Mouse (Mus musculus) skeletal muscle tissue, postnatal 0 days (tissue): ENCODE measurements around the gene Slc17a1. TPM values are rescaled to one million over a fixed set of nuclear protein-coding genes. Genes with fewer than 3 reads are reported as not detected.

Source experiments
- microRNA-seq, 2 experiments: library from miRNA; unstranded; fragments of <30 nt; microRNA quantifications; one replicate each; pipeline ENCODE4; 2016
- polyA plus RNA-seq: library from polyadenylated mRNA; unstranded; fragments of >200 nt; fragmentation: Nextera tagmentation; extraction: Ambion mirVana; gene quantifications from 2 replicates; pipeline ENCODE4 v1.2.1, GENCODE M21; 2015

Slc17a1 gene
- not detected in 2 replicates for polyA plus RNA-seq

DNA sequence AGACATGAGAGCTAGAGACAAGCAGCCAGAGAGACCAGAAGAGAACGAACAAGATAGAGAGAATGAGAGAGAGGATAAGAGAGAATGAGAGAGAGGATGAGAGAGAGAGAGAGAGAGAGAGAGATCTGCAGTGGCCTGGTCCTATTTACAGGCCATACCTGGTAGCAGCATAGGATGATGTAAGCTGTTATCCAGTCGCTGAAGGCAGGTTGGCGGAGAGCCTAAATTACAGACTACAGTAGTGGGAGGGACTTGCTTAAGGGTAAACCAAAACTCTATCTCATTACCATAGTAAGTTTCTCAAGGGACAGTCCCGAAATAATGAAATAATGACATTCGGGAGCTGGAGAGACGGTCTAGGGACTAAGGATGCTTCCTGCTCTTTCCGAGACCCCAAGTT lies at the start of gene Slc17a1:
Slc17a1 (plus strand) TSS at position 346 of the 400 bp plus-strand sequence.

DNA sequence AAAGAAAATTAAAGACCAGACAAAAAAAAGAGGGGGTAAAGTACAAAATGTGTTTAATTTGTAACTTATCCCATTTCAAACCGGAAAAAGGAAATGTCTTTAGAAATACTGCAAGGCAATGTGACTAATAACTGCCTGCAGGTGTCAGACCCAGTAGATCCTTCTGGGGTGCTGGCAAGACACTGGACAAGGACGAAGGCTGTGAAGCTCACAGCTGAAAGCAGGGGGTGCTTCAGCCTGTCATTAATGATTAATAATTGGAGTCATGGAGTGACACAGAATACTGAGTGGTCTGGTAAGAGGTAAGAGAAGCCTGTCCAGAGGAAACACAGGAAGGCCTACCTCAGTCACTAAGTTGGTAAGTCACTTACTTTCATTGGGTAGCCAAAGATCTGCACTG lies 28.2 kb upstream of the Slc17a1 start, which contains the start of gene Slc17a3:
Slc17a3 (plus strand) TSS at position 127 of the 400 bp plus-strand sequence.

DNA sequence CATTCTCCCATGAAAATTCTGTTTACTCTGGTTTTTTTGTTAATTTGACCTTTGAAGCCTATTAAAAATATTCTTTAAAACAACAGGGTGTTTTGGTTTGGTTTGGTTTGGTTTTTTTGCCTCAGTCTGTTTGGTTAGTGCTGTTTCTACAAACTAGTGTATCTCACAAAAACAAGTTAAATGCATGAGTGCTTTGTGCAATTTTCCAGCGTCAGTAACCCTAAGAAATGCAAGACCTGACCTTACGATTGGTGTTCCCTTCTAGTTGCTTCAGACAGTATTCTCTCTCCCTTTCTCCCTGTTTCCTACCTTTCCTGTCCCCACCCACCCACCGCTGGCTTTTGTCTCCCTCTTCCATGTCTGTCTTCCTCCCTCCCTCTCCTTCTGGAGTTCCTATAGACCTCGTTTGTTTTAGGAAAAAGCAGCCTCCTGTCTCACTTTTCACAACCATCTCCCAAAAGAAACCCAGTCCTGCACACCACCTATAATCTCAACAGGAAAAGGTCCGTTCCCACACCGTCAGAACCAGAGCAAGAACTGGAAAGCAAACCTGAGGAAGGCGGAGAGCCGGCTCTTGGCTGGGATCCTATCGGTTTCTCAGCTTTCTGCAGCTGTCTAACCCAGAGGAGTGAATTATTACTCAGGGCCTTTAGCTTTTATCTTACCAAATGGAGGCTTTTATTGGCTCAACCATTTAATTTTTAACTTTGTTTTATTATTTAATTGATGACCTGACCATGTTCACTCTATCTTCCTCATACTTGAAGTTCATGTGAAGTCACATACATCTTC lies 47.0 kb downstream of the Slc17a1 start, which contains the start of gene Slc17a4:
Slc17a4 (minus strand) TSS at position 634 of the 792 bp plus-strand sequence.

DNA sequence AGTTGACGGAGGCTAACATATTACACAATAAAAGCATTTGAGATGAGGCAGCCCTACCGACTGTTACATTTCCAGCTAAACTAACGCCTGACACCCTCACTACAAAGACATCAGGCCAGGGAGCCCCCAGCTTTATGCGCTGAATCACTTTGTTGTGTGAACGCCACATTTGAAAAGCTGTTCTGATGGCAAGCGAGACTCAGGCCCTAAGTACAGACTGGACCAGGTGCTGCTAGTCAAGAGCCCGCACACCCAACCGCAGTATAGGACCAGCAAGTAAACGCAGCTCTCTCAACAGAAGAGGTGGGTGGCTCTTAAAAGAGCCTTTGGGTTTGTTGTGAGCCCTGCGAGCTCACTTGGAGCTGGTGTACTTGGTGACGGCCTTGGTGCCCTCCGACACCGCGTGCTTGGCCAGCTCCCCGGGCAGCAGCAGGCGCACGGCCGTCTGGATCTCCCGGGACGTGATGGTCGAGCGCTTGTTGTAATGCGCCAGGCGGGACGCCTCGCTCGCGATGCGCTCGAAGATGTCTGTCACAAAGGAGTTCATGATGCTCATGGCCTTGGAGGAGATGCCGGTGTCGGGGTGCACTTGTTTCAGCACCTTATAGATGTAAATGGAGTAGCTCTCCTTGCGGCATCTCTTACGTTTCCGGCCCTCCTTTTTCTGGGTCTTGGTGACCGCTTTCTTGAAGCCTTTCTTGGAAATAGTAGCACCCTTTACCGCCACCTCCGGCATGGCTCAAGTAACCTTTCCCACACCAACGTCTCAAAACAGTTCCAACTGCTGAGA lies 66.1 kb downstream of the Slc17a1 start, which contains the start of gene Hist1h2ba:
Hist1h2ba (minus strand) TSS at position 736 of the 790 bp plus-strand sequence.

DNA sequence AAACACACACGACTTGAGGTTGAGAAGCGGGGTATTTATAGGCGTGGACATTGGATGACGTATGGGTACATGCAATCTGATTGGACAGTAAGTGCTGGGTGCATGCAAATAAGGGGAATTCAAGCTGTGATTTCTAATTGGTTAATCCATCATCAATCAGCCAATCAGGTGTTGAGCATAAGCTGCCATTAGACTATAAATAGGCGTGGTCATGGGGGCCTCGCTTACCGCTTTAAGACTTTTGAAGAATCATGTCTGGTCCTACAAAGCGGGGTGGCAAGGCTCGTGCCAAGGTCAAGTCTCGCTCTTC lies 66.6 kb downstream of the Slc17a1 start, which contains the start of gene Hist1h2aa:
Hist1h2aa (plus strand) TSS at position 252 of the 310 bp plus-strand sequence.

Small RNA genes lying within 50 kb of the gene (microRNA-seq; reads per million reads assigned to microRNA genes)
- gene Gm44344: 0 reads per million in 2 experiments

Other genes with a start within 250 kb of the Slc17a1 start
- gene Hist1h2be, start 246.6 kb upstream of the Slc17a1 start, polyA plus RNA-seq: 4.5 and 5.7 TPM in 2 replicates
- gene Hist1h1e, start 245.2 kb upstream of the Slc17a1 start, polyA plus RNA-seq: 12.7 and 15.0 TPM in 2 replicates
- 0.88 and 1.4 TPM in 2 replicates for gene Hist1h2ac, start 183.8 kb upstream of the Slc17a1 start, polyA plus RNA-seq
- 186 and 234 TPM in 2 replicates for gene Hist1h2bc, start 183.6 kb upstream of the Slc17a1 start, polyA plus RNA-seq
- not detected in 2 replicates for gene Hist1h1t, start 171.9 kb upstream of the Slc17a1 start, polyA plus RNA-seq
- 1.3 and 2.7 TPM in 2 replicates for gene Hist1h4c, start 169.3 kb upstream of the Slc17a1 start, polyA plus RNA-seq
- 9.6 and 16.8 TPM in 2 replicates for gene Hfe, start 156.9 kb upstream of the Slc17a1 start, polyA plus RNA-seq
- 191 and 322 TPM in 2 replicates for gene Hist1h1c, start 128.9 kb upstream of the Slc17a1 start, polyA plus RNA-seq
- gene Hist1h3c, start 122.1 kb upstream of the Slc17a1 start, polyA plus RNA-seq: 0.67 and 1.1 TPM in 2 replicates
- gene Hist1h2bb, start 121.0 kb upstream of the Slc17a1 start, polyA plus RNA-seq: 0.82 and 1.4 TPM in 2 replicates
- gene Hist1h2ab, start 116.6 kb upstream of the Slc17a1 start, polyA plus RNA-seq: 10.2 and 10.4 TPM in 2 replicates
- gene Hist1h3b, start 115.5 kb upstream of the Slc17a1 start, polyA plus RNA-seq: 2.4 and 4.3 TPM in 2 replicates
- 0.83 TPM in 1 of 2 replicates, not detected in the other for gene Hist1h4b, start 110.7 kb upstream of the Slc17a1 start, polyA plus RNA-seq
- gene Hist1h4a, start 106.5 kb upstream of the Slc17a1 start, polyA plus RNA-seq: 0.61 and 1.1 TPM in 2 replicates
- gene Hist1h3a, start 105.4 kb upstream of the Slc17a1 start, polyA plus RNA-seq: 0.85 and 1.7 TPM in 2 replicates
- gene Hist1h1a, start 104.1 kb upstream of the Slc17a1 start, polyA plus RNA-seq: 1.2 and 2.0 TPM in 2 replicates
- 0.34 and 0.38 TPM in 2 replicates for gene Trim38, start 97.8 kb upstream of the Slc17a1 start, polyA plus RNA-seq
- gene Slc17a2, start 60.8 kb upstream of the Slc17a1 start, polyA plus RNA-seq: not detected in 2 replicates
- gene Slc17a3, start 28.3 kb upstream of the Slc17a1 start, polyA plus RNA-seq: 1.5 and 1.6 TPM in 2 replicates
- gene Slc17a4, start 47.3 kb downstream of the Slc17a1 start, polyA plus RNA-seq: not detected in 2 replicates
- gene Hist1h2ba, start 66.4 kb downstream of the Slc17a1 start, polyA plus RNA-seq: not detected in 2 replicates
- gene Hist1h2aa, start 66.7 kb downstream of the Slc17a1 start, polyA plus RNA-seq: not detected in 2 replicates
- 0.23 TPM in 1 of 2 replicates, not detected in the other for gene Scgn, start 123.5 kb downstream of the Slc17a1 start, polyA plus RNA-seq